Mouse (Mus musculus): ENCODE data around the gene Dab1. TPM values are rescaled to one million over a fixed set of nuclear protein-coding genes. Genes with fewer than 3 reads are reported as not detected.

Dab1 gene
- polyA plus RNA-seq, 1 experiment from 2014 or later: 24.1 TPM

DNA sequence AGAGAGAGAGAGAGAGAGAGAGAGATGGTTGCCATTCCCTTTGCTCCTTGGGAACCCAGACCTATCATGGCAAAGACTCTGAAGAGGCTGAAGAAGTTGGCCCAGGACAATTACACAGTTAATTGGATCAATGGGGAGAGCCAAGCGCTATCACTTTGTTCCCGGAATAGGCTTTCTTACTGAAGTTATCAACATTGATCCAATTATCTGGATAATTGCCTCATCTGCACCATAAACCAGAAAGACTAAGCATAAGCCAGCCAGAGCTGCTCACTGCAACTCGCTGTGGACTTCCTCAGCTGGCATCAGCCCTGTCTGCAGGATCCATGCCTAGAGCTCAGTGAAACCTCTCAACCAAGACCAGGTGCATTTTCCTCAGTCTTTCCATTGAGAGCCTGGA lies 1156.4 kb downstream of the Dab1 start:
- Histone ChIP-seq H3K27me3 (replicated peaks; ENCODE audit: control insufficient read depth, insufficient read depth, low read length) (no peaks in the 10 kb centered on the region), H3K36me3 (ENCODE audit: control insufficient read depth, insufficient read depth, low read length) (no peaks in the 10 kb centered on the region), H3K27ac (ENCODE audit: low read depth) (no peak overlapping the region), H3K9ac (ENCODE audit: low read length) (no peak overlapping the region), H3K4me1 (replicated peaks; ENCODE audit: control insufficient read depth, insufficient read depth, low read length) (no peaks in the 10 kb centered on the region), H3K4me3 (ENCODE audit: low read depth, low read length) (no peak overlapping the region), H3K4me2 (ENCODE audit: low read length) (no peak overlapping the region), H3K9me3 (ENCODE audit: control insufficient read depth, low read length) (no peaks in the 10 kb centered on the region)
- ATAC-seq (replicated peaks; ENCODE audit: low FRiP score, low TSS enrichment, low read depth): no peak
- DNase-seq (ENCODE audit: low spot score): no peak
- WGBS: 68% methylated on average over 3 of the region's 3 CpGs

DNA sequence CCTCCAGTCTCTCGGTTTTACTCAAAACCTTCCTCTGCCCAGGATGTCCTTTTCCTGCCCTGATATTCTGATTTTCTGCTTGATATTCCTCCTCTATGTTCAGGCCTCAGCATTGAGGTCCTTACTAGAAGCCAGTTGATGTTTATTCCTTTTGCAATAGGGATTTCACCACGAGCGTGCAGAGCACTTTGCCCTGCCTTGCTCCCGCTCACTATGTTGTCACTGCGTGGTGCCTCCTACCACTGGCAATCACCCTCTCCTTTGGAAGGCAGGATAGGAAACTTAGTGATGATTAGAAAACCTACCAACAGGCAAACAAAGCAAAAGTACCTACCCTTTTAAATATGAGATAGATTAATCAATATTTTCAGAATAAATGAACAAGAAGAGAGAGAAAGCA lies 1160.3 kb downstream of the Dab1 start:
- DNase-seq (ENCODE audit: low spot score) (no peak), ATAC-seq (replicated peaks; ENCODE audit: low FRiP score, low TSS enrichment, low read depth) (no peak)
- Histone ChIP-seq H3K27ac (ENCODE audit: low read depth) (no peak overlapping the region), H3K9ac (ENCODE audit: low read length) (no peak overlapping the region), H3K4me3 (ENCODE audit: low read depth, low read length) (no peak overlapping the region), H3K9me3 (ENCODE audit: control insufficient read depth, low read length) (no peaks in the 10 kb centered on the region), H3K36me3 (ENCODE audit: control insufficient read depth, insufficient read depth, low read length) (no peaks in the 10 kb centered on the region), H3K27me3 (replicated peaks; ENCODE audit: control insufficient read depth, insufficient read depth, low read length) (no peaks in the 10 kb centered on the region), H3K4me1 (replicated peaks; ENCODE audit: control insufficient read depth, insufficient read depth, low read length) (no peaks in the 10 kb centered on the region), H3K4me2 (ENCODE audit: low read length) (no peak overlapping the region)
- 88% methylated on average over 5 of the region's 5 CpGs for WGBS

GRCm38 (mm10) chr4:104781441-104781840 lies 1162.3 kb downstream of the Dab1 start:
- WGBS: 87% methylated on average over 3 of the region's 3 CpGs
- no peak overlapping the region for H3K4me2 ChIP-seq (ENCODE audit: low read length)
- no peak for DNase-seq (ENCODE audit: low spot score)
- no peak overlapping the region for H3K4me3 ChIP-seq (ENCODE audit: low read depth, low read length)
- ATAC-seq (replicated peaks; ENCODE audit: low FRiP score, low TSS enrichment, low read depth): no peak
- no peaks in the 10 kb centered on the region for H3K9me3 ChIP-seq (ENCODE audit: control insufficient read depth, low read length)
- H3K27me3 ChIP-seq (replicated peaks; ENCODE audit: control insufficient read depth, insufficient read depth, low read length): no peaks in the 10 kb centered on the region
- H3K27ac ChIP-seq (ENCODE audit: low read depth): no peak overlapping the region
- no peak overlapping the region for H3K9ac ChIP-seq (ENCODE audit: low read length)
- H3K4me1 ChIP-seq (replicated peaks; ENCODE audit: control insufficient read depth, insufficient read depth, low read length): no peaks in the 10 kb centered on the region
- no peaks in the 10 kb centered on the region for H3K36me3 ChIP-seq (ENCODE audit: control insufficient read depth, insufficient read depth, low read length)

DNA sequence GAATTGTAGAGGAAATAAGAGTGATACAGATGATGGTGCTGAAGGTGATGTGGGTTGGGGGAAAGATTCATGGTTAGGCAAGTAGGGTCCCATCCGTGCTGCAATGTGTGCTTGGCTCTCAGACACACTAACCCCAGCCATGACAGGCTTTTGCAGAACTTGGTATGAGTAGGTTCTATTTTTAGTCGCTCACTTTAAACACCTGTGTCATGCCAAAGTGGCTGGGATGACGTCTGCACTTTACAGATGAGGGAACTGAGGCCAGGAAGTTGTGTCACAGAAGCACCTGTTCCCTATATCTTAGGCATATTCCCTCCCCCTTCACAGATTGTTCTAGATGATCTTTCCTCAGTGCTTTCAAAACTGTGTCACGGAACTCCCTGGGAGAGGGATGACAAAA lies 1163.2 kb downstream of the Dab1 start:
- no peaks in the 10 kb centered on the region for H3K4me1 ChIP-seq (replicated peaks; ENCODE audit: control insufficient read depth, insufficient read depth, low read length)

GRCm38 (mm10) chr4:104792111-104792510 lies 1173.0 kb downstream of the Dab1 start:
- DNase-seq (ENCODE audit: low spot score) (no peak), ATAC-seq (replicated peaks; ENCODE audit: low FRiP score, low TSS enrichment, low read depth) (no peak)
- no peaks in the 10 kb centered on the region for H3K27me3 ChIP-seq (replicated peaks; ENCODE audit: control insufficient read depth, insufficient read depth, low read length)
- H3K36me3 ChIP-seq (ENCODE audit: control insufficient read depth, insufficient read depth, low read length): no peaks in the 10 kb centered on the region
- no peak overlapping the region for H3K9ac ChIP-seq (ENCODE audit: low read length)
- no peak overlapping the region for H3K27ac ChIP-seq (ENCODE audit: low read depth)
- H3K9me3 ChIP-seq (ENCODE audit: control insufficient read depth, low read length): no peaks in the 10 kb centered on the region
- no peak overlapping the region for H3K4me3 ChIP-seq (ENCODE audit: low read depth, low read length)
- H3K4me2 ChIP-seq (ENCODE audit: low read length): no peak overlapping the region
- WGBS: 74% methylated on average over 4 of the region's 4 CpGs
- no peaks in the 10 kb centered on the region for H3K4me1 ChIP-seq (replicated peaks; ENCODE audit: control insufficient read depth, insufficient read depth, low read length)

More for the DNA sequence above, 1163.2 kb downstream of the Dab1 start:
- H3K36me3 ChIP-seq (ENCODE audit: control insufficient read depth, insufficient read depth, low read length): no peaks in the 10 kb centered on the region
- no peak overlapping the region for H3K27ac ChIP-seq (ENCODE audit: low read depth)
- H3K9me3 ChIP-seq (ENCODE audit: control insufficient read depth, low read length): no peaks in the 10 kb centered on the region
- DNase-seq (ENCODE audit: low spot score) (no peak), ATAC-seq (replicated peaks; ENCODE audit: low FRiP score, low TSS enrichment, low read depth) (no peak)
- no peak overlapping the region for H3K4me2 ChIP-seq (ENCODE audit: low read length)
- no peak overlapping the region for H3K9ac ChIP-seq (ENCODE audit: low read length)
- 86% methylated on average over 4 of the region's 4 CpGs for WGBS
- no peaks in the 10 kb centered on the region for H3K27me3 ChIP-seq (replicated peaks; ENCODE audit: control insufficient read depth, insufficient read depth, low read length)
- H3K4me3 ChIP-seq (ENCODE audit: low read depth, low read length): no peak overlapping the region

All from intestine, embryonic 14.5 days (tissue).